Mouse (Mus musculus): ENCODE measurements around the gene Klhl40.

The Klhl40 gene

DNA sequence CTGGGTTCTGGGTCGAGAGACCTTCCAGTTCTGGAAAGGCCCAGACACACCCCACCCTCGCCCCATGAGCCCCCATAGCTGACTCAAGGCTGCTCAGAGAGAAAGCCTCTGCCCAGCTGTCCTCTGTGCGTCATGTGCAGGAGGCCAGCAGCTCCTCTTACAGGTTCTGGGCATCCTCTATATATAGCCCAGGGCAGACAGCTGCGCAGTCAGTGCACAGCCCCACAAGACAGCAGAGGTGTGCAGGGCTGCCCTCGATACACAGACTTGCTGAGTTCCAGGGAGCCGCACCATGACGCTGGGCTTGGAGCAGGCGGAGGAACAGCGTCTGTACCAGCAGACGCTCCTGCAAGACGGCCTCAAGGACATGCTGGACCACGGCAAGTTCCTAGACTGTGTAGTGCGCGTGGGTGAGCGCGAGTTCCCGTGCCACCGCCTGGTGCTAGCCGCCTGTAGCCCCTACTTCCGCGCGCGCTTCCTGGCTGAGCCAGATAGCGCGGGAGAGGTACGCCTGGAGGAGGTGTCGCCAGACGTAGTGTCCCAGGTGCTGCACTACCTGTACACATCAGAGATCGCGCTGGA is at the start of gene Klhl40:
Klhl40 (plus strand) TSS at position 124 of the 582 bp plus-strand sequence.
- no peaks in the 10 kb centered on the region for H3K27me3 ChIP-seq (ENCODE audit: control insufficient read depth, insufficient read depth, low read length, poor library complexity, severe bottlenecking)
- H3K36me3 ChIP-seq (ENCODE audit: control insufficient read depth, insufficient read depth, low read length, poor library complexity, severe bottlenecking): no peaks in the 10 kb centered on the region
- no peak for DNase-seq (ENCODE audit: low read depth, low spot score)

DNA sequence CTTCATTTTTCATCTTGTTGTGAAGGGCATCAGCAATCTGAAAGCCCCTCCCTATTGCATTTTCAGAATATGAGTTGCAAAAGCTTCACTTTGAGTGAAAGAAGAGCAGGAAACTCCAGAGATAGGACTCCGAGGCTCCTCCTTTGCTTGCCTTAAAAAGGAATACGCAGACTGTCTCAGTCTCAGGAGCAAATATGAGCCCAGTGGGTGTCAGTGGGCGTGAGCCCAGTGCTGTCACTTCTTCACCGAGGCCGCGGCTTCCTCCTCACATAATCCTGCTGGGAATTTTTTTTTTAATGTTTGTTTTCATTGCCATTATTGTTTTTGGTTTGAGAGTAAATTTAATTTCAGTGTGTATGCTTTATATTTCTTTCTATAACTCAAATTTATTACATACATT is 36.9 kb upstream of the Klhl40 start:
- DNase-seq (ENCODE audit: low read depth, low spot score): no peak

DNA sequence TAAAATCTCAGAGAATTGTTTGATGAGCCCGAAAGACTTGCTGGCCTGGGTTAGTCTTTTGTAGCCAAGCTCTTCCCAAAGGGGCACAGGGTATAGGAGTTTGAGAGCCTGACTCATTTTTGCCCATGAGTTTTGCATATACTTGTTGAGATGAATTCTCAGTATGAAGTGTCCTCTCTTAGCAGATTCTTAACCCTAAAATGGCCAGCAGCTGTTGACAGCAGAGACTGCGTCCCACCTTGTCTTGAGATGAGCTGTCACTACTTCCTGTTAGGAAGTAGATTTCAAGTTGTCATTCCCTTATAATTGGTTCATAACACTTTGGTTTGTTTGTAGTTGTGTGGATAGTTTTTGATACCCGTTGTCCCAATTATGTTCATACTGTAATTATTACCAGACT is 36.2 kb upstream of the Klhl40 start:
- DNase-seq (ENCODE audit: low read depth, low spot score): no peak
- H3K36me3 ChIP-seq (ENCODE audit: control insufficient read depth, insufficient read depth, low read length, poor library complexity, severe bottlenecking): peaks cover 11% of the 10 kb centered on the region
- H3K27me3 ChIP-seq (ENCODE audit: control insufficient read depth, insufficient read depth, low read length, poor library complexity, severe bottlenecking): no peaks in the 10 kb centered on the region

More for the DNA sequence above, 36.9 kb upstream of the Klhl40 start:
- peaks cover 8% of the 10 kb centered on the region for H3K36me3 ChIP-seq (ENCODE audit: control insufficient read depth, insufficient read depth, low read length, poor library complexity, severe bottlenecking)
- H3K27me3 ChIP-seq (ENCODE audit: control insufficient read depth, insufficient read depth, low read length, poor library complexity, severe bottlenecking): no peaks in the 10 kb centered on the region

DNA sequence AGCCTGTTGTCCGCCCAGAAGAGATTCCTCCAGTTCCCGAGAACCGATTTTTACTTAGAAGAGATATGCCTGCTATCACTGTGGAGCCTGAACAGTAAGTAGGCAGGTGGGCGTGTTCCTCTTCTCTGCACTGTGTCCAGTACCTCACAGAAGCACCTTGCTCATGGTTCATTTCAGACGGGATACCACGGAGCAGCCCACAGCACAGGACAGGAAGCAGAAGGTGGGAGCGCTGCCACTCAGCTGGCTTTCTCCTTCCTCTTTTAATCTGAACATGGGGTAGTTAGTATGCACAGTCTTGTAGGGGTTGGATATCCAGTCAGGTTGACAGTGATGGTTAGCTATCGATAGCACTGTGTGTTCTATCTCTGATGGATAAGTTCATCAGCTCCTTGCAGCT is 33.4 kb upstream of the Klhl40 start:
- Histone ChIP-seq H3K36me3 (ENCODE audit: control insufficient read depth, insufficient read depth, low read length, poor library complexity, severe bottlenecking) (peaks cover 15% of the 10 kb centered on the region), H3K27me3 (ENCODE audit: control insufficient read depth, insufficient read depth, low read length, poor library complexity, severe bottlenecking) (no peaks in the 10 kb centered on the region)
- no peak for DNase-seq (ENCODE audit: low read depth, low spot score)

DNA sequence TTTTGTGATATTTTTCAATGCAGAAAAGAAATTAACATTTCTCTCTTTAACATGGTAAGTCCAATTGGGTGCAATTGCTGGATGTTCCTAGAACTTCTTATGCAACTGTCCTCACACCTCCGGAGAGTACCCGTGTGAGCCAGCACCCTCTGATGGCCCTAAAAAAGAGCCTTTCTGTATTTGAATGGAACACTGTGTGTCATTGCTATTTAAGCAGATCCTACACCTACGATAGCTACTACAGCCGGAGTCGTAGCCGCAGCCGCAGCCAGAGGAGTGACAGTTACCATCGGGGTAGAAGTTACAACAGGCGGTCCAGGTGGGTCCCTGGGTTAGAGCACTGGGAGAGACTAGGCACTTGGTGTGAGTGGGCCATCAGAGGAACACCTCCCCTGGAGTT is 24.6 kb upstream of the Klhl40 start:
- Histone ChIP-seq H3K27me3 (ENCODE audit: control insufficient read depth, insufficient read depth, low read length, poor library complexity, severe bottlenecking) (no peaks in the 10 kb centered on the region), H3K36me3 (ENCODE audit: control insufficient read depth, insufficient read depth, low read length, poor library complexity, severe bottlenecking) (peaks cover 26% of the 10 kb centered on the region)
- no peak for DNase-seq (ENCODE audit: low read depth, low spot score)

DNA sequence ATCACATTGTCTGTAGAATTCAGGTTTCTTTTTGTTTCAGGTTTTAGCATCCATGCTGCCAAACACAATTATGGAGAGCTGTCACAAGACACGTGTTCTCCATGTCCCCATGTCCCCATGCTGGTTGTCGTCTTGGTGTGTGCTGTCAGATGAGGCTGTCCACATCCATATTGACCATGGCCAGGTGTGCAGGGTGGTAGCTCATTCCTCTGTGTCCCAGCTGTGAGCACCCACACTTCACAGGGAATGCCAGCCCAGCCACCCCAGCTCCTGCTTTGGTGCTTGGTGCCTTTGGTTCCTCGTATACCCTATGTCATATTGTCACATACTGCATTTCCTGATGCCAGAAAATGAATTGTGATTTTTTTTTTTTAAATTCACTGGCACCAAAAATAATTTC is 22.8 kb upstream of the Klhl40 start:
- no peaks in the 10 kb centered on the region for H3K27me3 ChIP-seq (ENCODE audit: control insufficient read depth, insufficient read depth, low read length, poor library complexity, severe bottlenecking)
- DNase-seq (ENCODE audit: low read depth, low spot score): no peak
- H3K36me3 ChIP-seq (ENCODE audit: control insufficient read depth, insufficient read depth, low read length, poor library complexity, severe bottlenecking): peaks cover 22% of the 10 kb centered on the region

DNA sequence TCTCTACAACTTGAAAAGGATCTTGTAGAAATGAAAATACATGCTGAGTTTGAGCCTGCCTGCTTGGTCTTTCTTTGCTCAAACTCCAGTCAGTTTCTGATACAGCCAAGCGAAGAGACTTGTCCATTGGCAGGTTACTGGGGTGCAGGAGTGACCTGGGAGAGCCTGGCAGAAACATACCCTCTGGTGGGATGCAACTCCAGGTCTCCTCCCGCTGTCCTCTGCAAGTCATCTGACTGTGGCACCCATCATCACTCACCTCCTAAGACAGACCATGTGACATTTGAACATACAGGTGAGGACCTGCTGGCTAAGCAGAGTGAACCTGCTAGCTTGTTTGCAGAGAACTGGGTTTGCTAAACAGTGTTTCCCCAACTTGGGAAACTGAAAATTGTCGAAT is 20.6 kb upstream of the Klhl40 start:
- H3K36me3 ChIP-seq (ENCODE audit: control insufficient read depth, insufficient read depth, low read length, poor library complexity, severe bottlenecking): peaks cover 16% of the 10 kb centered on the region
- H3K27me3 ChIP-seq (ENCODE audit: control insufficient read depth, insufficient read depth, low read length, poor library complexity, severe bottlenecking): no peaks in the 10 kb centered on the region
- DNase-seq (ENCODE audit: low read depth, low spot score): no peak

DNA sequence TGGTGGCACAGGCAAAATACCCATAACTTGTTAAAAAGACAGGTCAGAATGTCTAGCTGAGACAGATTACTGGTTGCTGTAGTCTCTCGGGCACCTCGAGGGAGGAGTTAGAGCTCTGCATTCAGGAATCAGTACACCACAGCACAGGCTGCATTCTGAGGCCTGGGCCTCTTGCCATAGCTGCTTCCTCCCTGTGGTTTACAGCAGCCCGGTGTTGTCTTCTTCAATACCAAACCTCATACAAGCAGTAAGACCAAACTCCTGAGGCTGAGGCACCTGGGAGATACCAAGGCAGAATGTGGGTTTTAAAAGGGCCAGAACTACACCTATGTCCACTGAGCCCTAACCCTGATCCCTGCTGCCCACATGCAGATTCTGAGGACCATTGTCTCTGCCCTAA is 20.0 kb upstream of the Klhl40 start:
- peak; percentile 11 for DNase-seq (ENCODE audit: low read depth, low spot score)
- H3K27me3 ChIP-seq (ENCODE audit: control insufficient read depth, insufficient read depth, low read length, poor library complexity, severe bottlenecking): no peaks in the 10 kb centered on the region
- peaks cover 13% of the 10 kb centered on the region for H3K36me3 ChIP-seq (ENCODE audit: control insufficient read depth, insufficient read depth, low read length, poor library complexity, severe bottlenecking)

DNA sequence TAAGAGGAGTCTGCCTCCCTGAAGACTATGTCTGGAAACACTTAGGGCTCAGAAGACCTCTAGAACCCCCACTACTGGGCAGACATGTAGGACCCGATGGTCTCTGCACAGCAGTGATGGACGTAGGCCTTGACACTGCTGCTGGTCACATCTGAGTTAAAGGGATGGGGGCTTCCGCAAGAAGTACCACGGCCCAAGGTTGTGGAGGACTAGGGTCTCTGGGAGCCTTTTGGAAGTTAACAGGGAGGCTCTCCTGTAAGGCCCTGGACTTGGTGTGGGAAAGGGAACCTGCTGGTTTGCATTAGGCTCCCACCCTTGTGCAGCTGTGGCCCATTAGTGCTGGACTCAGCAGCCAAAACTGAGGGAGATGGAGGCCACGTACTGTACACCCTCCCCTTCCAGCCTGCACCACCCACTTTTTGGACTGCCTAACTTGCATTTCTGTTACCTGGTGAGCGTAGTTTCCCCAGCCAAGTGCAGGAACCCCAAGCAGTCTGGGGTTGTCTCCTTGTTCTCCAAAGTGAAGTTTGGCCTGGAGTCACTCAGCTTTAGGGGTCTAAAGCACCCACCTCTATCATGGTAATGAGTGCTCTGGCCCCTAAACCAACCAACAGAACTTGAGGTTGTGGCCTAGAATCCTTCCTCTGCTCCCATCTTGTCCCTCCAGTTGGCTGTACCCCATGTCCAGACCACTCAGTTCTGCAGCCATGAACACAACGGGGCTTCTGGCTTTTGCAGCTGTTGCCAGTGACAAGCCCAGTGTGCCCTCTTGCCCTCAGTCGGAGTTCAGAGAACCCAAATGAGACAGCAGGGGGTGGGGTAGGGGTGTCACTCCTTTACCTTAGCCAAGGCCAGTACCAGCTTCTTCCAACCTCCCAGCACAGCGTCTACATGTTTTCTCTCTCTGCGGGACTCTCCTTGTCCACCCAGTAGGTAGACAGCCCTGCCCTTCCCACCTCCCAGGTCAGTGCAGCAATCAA is 19.3 kb upstream of the Klhl40 start:
- H3K36me3 ChIP-seq (ENCODE audit: control insufficient read depth, insufficient read depth, low read length, poor library complexity, severe bottlenecking): peaks cover 10% of the 10 kb centered on the region
- no peak for DNase-seq (ENCODE audit: low read depth, low spot score)

DNA sequence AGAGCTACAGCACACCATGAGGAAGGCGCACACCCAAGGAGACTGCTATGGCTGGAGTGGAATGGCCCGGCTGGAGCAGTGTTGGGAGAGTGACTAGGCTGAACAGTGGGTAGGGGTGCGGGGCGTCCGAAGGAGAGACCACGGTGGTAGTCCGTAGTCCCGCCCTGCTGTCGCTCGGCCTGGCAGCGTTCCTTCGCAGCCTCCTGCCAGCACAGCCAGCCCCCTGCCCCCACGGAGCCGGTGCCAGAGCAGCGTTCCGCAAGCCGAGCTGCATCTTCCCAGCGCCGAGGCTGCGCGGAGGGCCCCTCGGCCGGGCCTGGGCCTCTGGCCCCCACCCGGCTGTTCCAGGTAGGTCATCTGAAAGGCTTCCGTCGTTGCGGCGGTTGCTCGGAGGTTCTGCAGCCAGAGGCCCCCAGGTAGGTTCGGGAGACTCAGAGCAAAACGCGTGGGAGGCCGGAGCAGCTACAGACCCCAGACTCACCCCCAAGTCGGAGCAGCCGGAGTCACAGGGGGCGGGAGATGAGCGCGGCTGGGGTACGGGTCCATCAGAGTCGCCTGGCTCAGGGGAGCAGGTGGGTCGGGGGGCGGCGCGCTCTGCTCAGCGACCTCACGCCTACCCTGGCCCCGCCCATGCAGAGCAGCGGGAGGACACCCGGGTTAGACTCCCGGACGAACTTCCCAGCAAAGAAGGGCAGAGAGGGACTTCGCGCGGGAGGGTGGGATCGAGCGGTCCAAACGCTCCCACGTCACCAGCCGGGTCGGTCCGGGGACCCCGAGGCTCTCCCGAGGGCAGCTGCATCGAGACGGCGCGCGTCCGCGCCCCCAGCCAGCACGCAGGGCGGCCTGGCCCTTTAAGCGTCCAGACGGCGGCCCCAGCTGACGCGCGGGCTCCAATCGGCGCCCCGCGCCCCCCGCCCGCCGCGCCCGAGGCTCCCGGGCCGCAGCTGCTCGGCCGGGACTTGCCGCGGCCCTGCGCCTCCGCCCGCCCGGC is 18.0 kb upstream of the Klhl40 start, which contains the start of gene Zfp651:
Zfp651 (plus strand) TSS at position 240 of the 991 bp plus-strand sequence.
- peak; percentile 7 for DNase-seq (ENCODE audit: low read depth, low spot score)
- peaks cover 10% of the 10 kb centered on the region; the same call in 1 of the 2 replicates for H3K36me3 ChIP-seq (ENCODE audit: control insufficient read depth, insufficient read depth, low read length, poor library complexity, severe bottlenecking)
- no peaks in the 10 kb centered on the region for H3K27me3 ChIP-seq (ENCODE audit: control insufficient read depth, insufficient read depth, low read length, poor library complexity, severe bottlenecking)

More for the DNA sequence above, 19.3 kb upstream of the Klhl40 start:
- no peaks in the 10 kb centered on the region for H3K27me3 ChIP-seq (ENCODE audit: control insufficient read depth, insufficient read depth, low read length, poor library complexity, severe bottlenecking)

DNA sequence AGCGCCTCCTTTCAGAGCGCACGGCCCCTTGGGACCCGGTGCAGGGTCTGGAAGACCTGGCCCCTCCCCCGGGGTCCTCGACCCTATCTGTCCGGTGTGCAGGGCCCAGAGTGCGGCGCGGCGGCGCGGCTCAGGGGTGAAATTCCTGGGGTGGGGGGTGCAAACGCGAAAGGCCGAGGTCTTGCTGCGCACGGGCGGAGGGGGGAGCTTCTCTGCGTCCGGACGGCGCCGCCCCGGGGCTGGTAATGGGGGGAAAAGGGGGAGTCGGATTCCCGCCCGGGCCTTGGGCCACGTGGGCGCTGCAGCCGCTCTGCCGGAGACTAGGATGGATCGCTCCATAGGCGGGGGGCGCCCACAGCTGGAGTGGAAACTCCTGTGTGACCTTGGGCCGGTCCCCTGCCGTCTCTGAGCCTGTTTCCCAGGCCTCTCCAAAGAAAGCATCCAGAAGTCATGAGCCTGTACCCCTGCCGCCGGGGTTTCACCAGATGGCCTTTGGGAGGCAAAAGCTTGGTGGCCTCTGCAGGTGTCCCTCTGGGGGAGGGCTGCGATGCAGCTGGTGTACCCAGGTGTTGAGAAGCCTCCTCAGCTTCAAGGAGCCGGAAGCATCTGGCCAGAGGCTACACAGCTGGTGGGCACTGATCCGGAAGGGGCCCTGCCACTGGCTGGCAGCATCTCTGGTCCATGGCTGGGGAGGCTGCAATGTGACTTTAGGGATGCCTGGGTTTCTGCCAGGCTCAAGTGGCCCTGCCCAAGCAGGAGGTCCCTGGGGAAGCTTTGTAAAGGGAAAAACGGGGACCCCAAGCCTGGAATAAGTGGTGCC is 16.9 kb upstream of the Klhl40 start:
- no peaks in the 10 kb centered on the region for H3K27me3 ChIP-seq (ENCODE audit: control insufficient read depth, insufficient read depth, low read length, poor library complexity, severe bottlenecking)
- peaks cover 7% of the 10 kb centered on the region; the same call in 1 of the 2 replicates for H3K36me3 ChIP-seq (ENCODE audit: control insufficient read depth, insufficient read depth, low read length, poor library complexity, severe bottlenecking)
- peak; percentile 34 for DNase-seq (ENCODE audit: low read depth, low spot score)

DNA sequence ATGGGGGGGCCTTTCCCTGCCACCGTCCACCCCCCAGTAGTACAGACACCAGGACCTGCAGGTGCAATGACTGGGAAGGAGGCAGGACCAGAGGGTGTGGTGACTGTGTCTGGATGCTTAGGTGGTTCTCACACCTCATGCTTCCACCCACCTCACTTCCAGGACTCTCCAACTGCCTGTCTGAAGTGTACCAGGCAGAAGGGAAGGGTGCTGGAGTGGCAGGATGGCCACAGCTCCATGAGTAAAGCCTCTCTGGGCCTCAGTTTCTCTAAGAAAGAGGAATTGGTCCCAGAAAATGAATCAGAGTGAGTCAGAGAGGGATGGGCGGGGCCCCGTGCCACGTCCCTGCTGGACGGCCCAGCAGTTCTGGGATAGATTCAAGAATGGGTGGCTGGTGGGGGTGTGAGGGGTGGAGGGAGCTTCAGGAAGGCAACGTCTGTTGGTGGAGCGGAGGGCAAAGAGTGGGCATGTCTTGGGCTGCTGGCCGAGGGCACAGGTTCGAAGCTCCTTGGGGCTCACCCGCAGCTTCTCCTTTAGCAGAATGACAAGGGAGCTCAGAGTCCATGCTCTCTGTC is 16.2 kb upstream of the Klhl40 start:
- no peak for DNase-seq (ENCODE audit: low read depth, low spot score)
- Histone ChIP-seq H3K36me3 (ENCODE audit: control insufficient read depth, insufficient read depth, low read length, poor library complexity, severe bottlenecking) (peaks cover 2% of the 10 kb centered on the region; the same call in 1 of the 2 replicates), H3K27me3 (ENCODE audit: control insufficient read depth, insufficient read depth, low read length, poor library complexity, severe bottlenecking) (no peaks in the 10 kb centered on the region)

DNA sequence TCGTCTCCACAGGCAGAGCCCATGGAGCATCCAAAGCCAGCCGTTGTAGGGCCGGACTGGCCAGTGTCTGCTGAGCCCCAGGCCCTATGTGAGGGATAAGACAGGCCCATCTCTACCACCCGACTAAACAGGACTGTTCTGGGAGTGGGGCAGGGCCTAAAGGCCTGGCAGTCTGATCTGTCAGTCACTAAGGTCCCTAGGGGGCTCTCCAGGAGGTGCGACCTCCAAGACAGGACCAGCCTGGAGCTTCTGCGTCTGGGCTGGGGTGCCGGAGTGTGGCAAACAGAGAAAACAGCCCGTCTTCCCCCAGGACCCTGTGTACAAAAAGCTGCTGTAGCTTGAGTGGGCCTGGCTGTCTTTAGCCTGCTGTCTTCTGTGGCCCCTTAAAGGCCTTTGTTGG is 15.6 kb upstream of the Klhl40 start:
- no peaks in the 10 kb centered on the region; the same call in 1 of the 2 replicates for H3K36me3 ChIP-seq (ENCODE audit: control insufficient read depth, insufficient read depth, low read length, poor library complexity, severe bottlenecking)
- DNase-seq (ENCODE audit: low read depth, low spot score): no peak
- no peaks in the 10 kb centered on the region for H3K27me3 ChIP-seq (ENCODE audit: control insufficient read depth, insufficient read depth, low read length, poor library complexity, severe bottlenecking)

All from splenic B cell, adult 2 months (primary cell).